Mouse (Mus musculus) natural killer cell, adult 2 months (primary cell): Measurements from ENCODE around the gene Ccdc154.
"Not testable (repeated sequence)": the region's sequence is repeated elsewhere in the genome, so short reads cannot be mapped to it uniquely, and the experiment has no call there.

Experiments used
- DNase-seq, 2 experiments: peaks; one replicate each; pipeline ENCODE4 v3.0.0; 2022; ENCODE audit warnings: low spot score in 2 of 2

Ccdc154 gene

GRCm38 (mm10) chr17:25162161-25162560 is at the start of gene Ccdc154:
Gene Ccdc154 (plus strand): TSS chr17:25162461.
- DNase-seq: no peak

GRCm38 (mm10) chr17:25114908-25115645 is 47.2 kb upstream of the Ccdc154 start:
- DNase-seq: no peak

GRCm38 (mm10) chr17:25115664-25116432 is 46.4 kb upstream of the Ccdc154 start, which contains the start of gene Telo2:
Gene Telo2 (minus strand): TSS chr17:25115967.
- peak; percentile 93 for DNase-seq

- DNase-seq: peak; percentile 50 to 51
Measured at GRCm38 (mm10) chr17:25117263-25117662, 45.0 kb upstream of the Ccdc154 start.

GRCm38 (mm10) chr17:25120406-25120805 is 41.9 kb upstream of the Ccdc154 start, which contains the start of gene Ptx4:
Gene Ptx4 (plus strand): TSS chr17:25120760.
- no peak for DNase-seq

GRCm38 (mm10) chr17:25123979-25124378 is 38.3 kb upstream of the Ccdc154 start:
- peak; percentile 38 to 52 for DNase-seq

GRCm38 (mm10) chr17:25125442-25126060 is 36.7 kb upstream of the Ccdc154 start:
- not testable (repeated sequence) for DNase-seq

- DNase-seq: no peak
Measured at GRCm38 (mm10) chr17:25127079-25127478, 35.2 kb upstream of the Ccdc154 start.

GRCm38 (mm10) chr17:25127681-25128080 is 34.6 kb upstream of the Ccdc154 start:
- no peak for DNase-seq

GRCm38 (mm10) chr17:25130060-25130459 is 32.2 kb upstream of the Ccdc154 start:
- no peak for DNase-seq

- peak; percentile 79 to 91 for DNase-seq
Measured at GRCm38 (mm10) chr17:25133275-25133698, 29.0 kb upstream of the Ccdc154 start, which contains the start of gene Clcn7. Gene Clcn7 (plus strand): TSS chr17:25133391.

GRCm38 (mm10) chr17:25135622-25136021 is 26.6 kb upstream of the Ccdc154 start:
- no peak for DNase-seq

GRCm38 (mm10) chr17:25138803-25139202 is 23.5 kb upstream of the Ccdc154 start:
- DNase-seq: no peak

- no peak for DNase-seq
Measured at GRCm38 (mm10) chr17:25139960-25140359, 22.3 kb upstream of the Ccdc154 start.

- DNase-seq: no peak
Measured at GRCm38 (mm10) chr17:25163387-25163786, 1.1 kb downstream of the Ccdc154 start.

GRCm38 (mm10) chr17:25164770-25165169 is 2.5 kb downstream of the Ccdc154 start:
- no peak for DNase-seq

GRCm38 (mm10) chr17:25165970-25166671 is 3.9 kb downstream of the Ccdc154 start:
- no peak for DNase-seq

GRCm38 (mm10) chr17:25169706-25170105 is 7.4 kb downstream of the Ccdc154 start:
- DNase-seq: no peak

- no peak for DNase-seq
Measured at GRCm38 (mm10) chr17:25172558-25172957, 10.3 kb downstream of the Ccdc154 start.

- DNase-seq: no peak
Measured at GRCm38 (mm10) chr17:25175411-25175810, 13.2 kb downstream of the Ccdc154 start, which contains the start of gene Gm38655. Gene Gm38655 (minus strand): TSS chr17:25175471.

GRCm38 (mm10) chr17:25183232-25183631 is 21.0 kb downstream of the Ccdc154 start:
- peak in 1 of 2 experiments; percentile 20 for DNase-seq
